Mouse (Mus musculus): ENCODE results near the gene Chchd4. TPM values are rescaled to one million over a fixed set of nuclear protein-coding genes. Genes with fewer than 3 reads are reported as not detected.

Chchd4 gene
- polyA plus RNA-seq, 1 experiment, result 0.15 TPM

- Histone ChIP-seq H3K9me3 (ENCODE audit: control insufficient read depth, low read length) (no peaks in the 10 kb centered on the region), H3K4me3 (replicated peaks) (no peak overlapping the region), H3K36me3 (ENCODE audit: control insufficient read depth) (peaks cover 15% of the 10 kb centered on the region), H3K4me1 (ENCODE audit: control insufficient read depth) (no peaks in the 10 kb centered on the region; the same call in 1 of the 2 replicates), H3K27me3 (ENCODE audit: control insufficient read depth) (no peaks in the 10 kb centered on the region)
- TF ChIP-seq TAL1 (IDR thresholded peaks at IDR 0.05; ENCODE audit: low read length) (no peak), GATA1 (IDR thresholded peaks at IDR 0.05; ENCODE audit: low read length) (no peak)
Measured at GRCm38 (mm10) chr6:91459471-91459870, 13.9 kb downstream of the Chchd4 start.

- H3K9me3 ChIP-seq (ENCODE audit: control insufficient read depth, low read length), result no peaks in the 10 kb centered on the region
- H3K27me3 ChIP-seq (ENCODE audit: control insufficient read depth), result no peaks in the 10 kb centered on the region
- H3K4me1 ChIP-seq (ENCODE audit: control insufficient read depth), result peaks cover 9% of the 10 kb centered on the region
- no peaks in the 10 kb centered on the region for H3K36me3 ChIP-seq (ENCODE audit: control insufficient read depth)
- no peak overlapping the region for H3K4me3 ChIP-seq (replicated peaks)
- TF ChIP-seq TAL1 (IDR thresholded peaks at IDR 0.05; ENCODE audit: low read length) (no peak), GATA1 (IDR thresholded peaks at IDR 0.05; ENCODE audit: low read length) (no peak)
Measured at GRCm38 (mm10) chr6:91454546-91454945, 18.8 kb downstream of the Chchd4 start.

- no peaks in the 10 kb centered on the region for H3K36me3 ChIP-seq (ENCODE audit: control insufficient read depth)
- TF ChIP-seq TAL1 (IDR thresholded peaks at IDR 0.05; ENCODE audit: low read length) (no peak), GATA1 (IDR thresholded peaks at IDR 0.05; ENCODE audit: low read length) (no peak)
- no peaks in the 10 kb centered on the region for H3K9me3 ChIP-seq (ENCODE audit: control insufficient read depth, low read length)
- H3K4me1 ChIP-seq (ENCODE audit: control insufficient read depth), result peaks cover 20% of the 10 kb centered on the region
- no peaks in the 10 kb centered on the region for H3K27me3 ChIP-seq (ENCODE audit: control insufficient read depth)
- H3K4me3 ChIP-seq (replicated peaks), result no peak overlapping the region
Measured at GRCm38 (mm10) chr6:91452056-91452455, 21.3 kb downstream of the Chchd4 start.

DNA sequence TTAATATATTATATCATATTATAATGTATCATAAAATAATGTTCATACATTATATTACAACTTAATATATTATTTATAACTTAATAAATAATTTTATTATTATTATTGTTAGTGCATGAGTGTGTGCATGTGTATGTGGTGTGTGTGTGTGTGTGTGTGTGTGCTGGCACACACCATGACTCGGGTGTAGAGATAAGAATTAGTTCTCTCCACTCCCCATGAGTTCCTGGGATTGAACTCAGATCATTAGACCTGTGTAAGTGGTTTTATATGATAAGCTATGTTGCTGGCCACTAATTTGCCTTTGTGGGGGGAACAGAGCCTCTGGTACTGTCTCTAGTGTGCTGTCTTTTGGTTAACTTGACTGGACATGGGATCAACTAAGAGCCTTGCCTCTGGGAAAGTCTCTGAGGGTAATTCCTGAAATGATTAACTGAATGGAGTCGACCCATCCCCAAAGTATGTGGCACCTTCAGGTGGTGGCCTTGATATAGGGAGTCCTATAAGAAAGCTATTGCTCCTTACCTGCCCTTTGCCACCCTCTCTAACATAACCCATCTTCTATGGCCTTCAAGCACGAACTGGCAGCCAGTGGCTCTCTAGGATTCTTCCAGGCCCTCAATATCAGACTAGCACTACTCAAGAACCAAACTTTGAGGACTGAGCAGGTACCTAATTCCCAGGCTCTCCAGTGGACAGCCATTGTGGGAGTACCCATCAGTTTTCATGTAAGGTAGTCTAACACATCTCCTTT is 23.7 kb downstream of the Chchd4 start:
- Histone ChIP-seq H3K36me3 (ENCODE audit: control insufficient read depth) (no peaks in the 10 kb centered on the region), H3K4me1 (ENCODE audit: control insufficient read depth) (peaks cover 20% of the 10 kb centered on the region), H3K9me3 (ENCODE audit: control insufficient read depth, low read length) (no peaks in the 10 kb centered on the region), H3K27me3 (ENCODE audit: control insufficient read depth) (peaks cover 6% of the 10 kb centered on the region), H3K4me3 (replicated peaks) (no peak overlapping the region)
- TF ChIP-seq GATA1 (IDR thresholded peaks at IDR 0.05; ENCODE audit: low read length), result no peak

GRCm38 (mm10) chr6:91445316-91445715 is 28.0 kb downstream of the Chchd4 start:
- H3K27me3 ChIP-seq (ENCODE audit: control insufficient read depth), result peaks cover 6% of the 10 kb centered on the region
- no peak overlapping the region for H3K4me3 ChIP-seq (replicated peaks)
- H3K9me3 ChIP-seq (ENCODE audit: control insufficient read depth, low read length), result no peaks in the 10 kb centered on the region
- peaks cover 46% of the 10 kb centered on the region for H3K4me1 ChIP-seq (ENCODE audit: control insufficient read depth)
- TF ChIP-seq GATA1 (IDR thresholded peaks at IDR 0.05; ENCODE audit: low read length) (no peak), TAL1 (IDR thresholded peaks at IDR 0.05; ENCODE audit: low read length) (no peak)
- no peaks in the 10 kb centered on the region for H3K36me3 ChIP-seq (ENCODE audit: control insufficient read depth)

GRCm38 (mm10) chr6:91441145-91441662 is 32.1 kb downstream of the Chchd4 start:
- Histone ChIP-seq H3K4me1 (ENCODE audit: control insufficient read depth) (peaks cover 35% of the 10 kb centered on the region), H3K27me3 (ENCODE audit: control insufficient read depth) (peaks cover 34% of the 10 kb centered on the region), H3K36me3 (ENCODE audit: control insufficient read depth) (no peaks in the 10 kb centered on the region), H3K9me3 (ENCODE audit: control insufficient read depth, low read length) (no peaks in the 10 kb centered on the region), H3K4me3 (replicated peaks) (peak overlapping the region; percentile 76)
- TF ChIP-seq TAL1 (IDR thresholded peaks at IDR 0.05; ENCODE audit: low read length) (no peak), GATA1 (IDR thresholded peaks at IDR 0.05; ENCODE audit: low read length) (peak; percentile 32; the same call in 1 of the 2 replicates)

- TF ChIP-seq GATA1 (IDR thresholded peaks at IDR 0.05; ENCODE audit: low read length) (no peak), TAL1 (IDR thresholded peaks at IDR 0.05; ENCODE audit: low read length) (no peak)
- Histone ChIP-seq H3K9me3 (ENCODE audit: control insufficient read depth, low read length) (no peaks in the 10 kb centered on the region), H3K4me3 (replicated peaks) (peak overlapping the region; percentile 76), H3K4me1 (ENCODE audit: control insufficient read depth) (peaks cover 35% of the 10 kb centered on the region), H3K36me3 (ENCODE audit: control insufficient read depth) (no peaks in the 10 kb centered on the region), H3K27me3 (ENCODE audit: control insufficient read depth) (peaks cover 37% of the 10 kb centered on the region)
Measured at GRCm38 (mm10) chr6:91440474-91441144, 32.7 kb downstream of the Chchd4 start.

DNA sequence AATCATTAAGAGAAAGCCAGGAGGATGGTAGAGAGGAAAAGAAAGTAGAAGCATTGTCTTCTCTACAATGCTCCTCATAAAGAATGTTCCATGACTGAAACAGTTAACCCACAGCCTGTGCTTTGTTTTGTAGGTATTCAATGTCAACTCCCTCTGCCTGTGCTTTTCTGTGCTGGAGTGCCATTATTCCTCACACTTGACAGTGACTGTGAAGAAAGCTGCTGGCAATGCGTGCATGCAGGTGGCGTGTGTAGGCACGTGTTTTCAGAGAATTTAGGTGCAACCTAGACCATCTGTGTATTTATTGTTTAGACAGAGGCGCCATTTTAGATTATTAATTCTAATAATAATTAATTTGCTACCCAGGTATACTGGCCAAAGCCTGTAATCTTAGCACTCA is 49.2 kb downstream of the Chchd4 start:
- H3K9me3 ChIP-seq (ENCODE audit: control insufficient read depth, low read length), result no peaks in the 10 kb centered on the region
- no peak overlapping the region for H3K4me3 ChIP-seq (replicated peaks)
- no peaks in the 10 kb centered on the region for H3K4me1 ChIP-seq (ENCODE audit: control insufficient read depth)
- TF ChIP-seq GATA1 (IDR thresholded peaks at IDR 0.05; ENCODE audit: low read length) (no peak), TAL1 (IDR thresholded peaks at IDR 0.05; ENCODE audit: low read length) (no peak)
- H3K36me3 ChIP-seq (ENCODE audit: control insufficient read depth), result no peaks in the 10 kb centered on the region
- H3K27me3 ChIP-seq (ENCODE audit: control insufficient read depth), result no peaks in the 10 kb centered on the region; the same call in 1 of the 2 replicates

- no peaks in the 10 kb centered on the region for H3K36me3 ChIP-seq (ENCODE audit: control insufficient read depth)
- TF ChIP-seq TAL1 (IDR thresholded peaks at IDR 0.05; ENCODE audit: low read length) (no peak), GATA1 (IDR thresholded peaks at IDR 0.05; ENCODE audit: low read length) (no peak)
- H3K9me3 ChIP-seq (ENCODE audit: control insufficient read depth, low read length), result no peaks in the 10 kb centered on the region
- H3K4me1 ChIP-seq (ENCODE audit: control insufficient read depth), result no peaks in the 10 kb centered on the region
- no peak overlapping the region for H3K4me3 ChIP-seq (replicated peaks)
- H3K27me3 ChIP-seq (ENCODE audit: control insufficient read depth), result peaks cover 2% of the 10 kb centered on the region
Measured at GRCm38 (mm10) chr6:91421629-91422028, 51.7 kb downstream of the Chchd4 start.
